Mouse (Mus musculus) testis, postnatal 14 days (tissue): ENCODE measurements around the gene Dlgap3.

Experiments
- DNase-seq: peaks from one replicate; pipeline ENCODE4 v3.0.0; 2021; ENCODE audit warnings: low spot score

Gene Dlgap3

GRCm38 (mm10) chr4:127168914-127169345 is at the start of gene Dlgap3:
TSS of gene Dlgap3 (plus strand) at chr4:127169204.
- DNase-seq, result no peak

- DNase-seq, result no peak
These were observed 45.6 kb upstream of the Dlgap3 start, which contains the start of gene Tmem35b for GRCm38 (mm10) chr4:127123391-127123790. TSS of gene Tmem35b (plus strand) at chr4:127123691.

- no peak for DNase-seq
These were observed 44.7 kb upstream of the Dlgap3 start for GRCm38 (mm10) chr4:127124331-127124730.

- DNase-seq, result peak; percentile 87
These were observed 43.1 kb upstream of the Dlgap3 start for GRCm38 (mm10) chr4:127125834-127126463.

GRCm38 (mm10) chr4:127134687-127135086 is 34.3 kb upstream of the Dlgap3 start:
- DNase-seq, result no peak

GRCm38 (mm10) chr4:127137591-127137990 is 31.4 kb upstream of the Dlgap3 start:
- DNase-seq, result no peak

- no peak for DNase-seq
These were observed 30.5 kb upstream of the Dlgap3 start for GRCm38 (mm10) chr4:127138486-127138885.

GRCm38 (mm10) chr4:127150031-127150430 is 19.0 kb upstream of the Dlgap3 start:
- DNase-seq, result no peak

GRCm38 (mm10) chr4:127153345-127153744 is 15.7 kb upstream of the Dlgap3 start:
- DNase-seq, result no peak

GRCm38 (mm10) chr4:127155757-127156156 is 13.2 kb upstream of the Dlgap3 start:
- DNase-seq, result no peak

GRCm38 (mm10) chr4:127157746-127158145 is 11.3 kb upstream of the Dlgap3 start:
- DNase-seq, result no peak

- DNase-seq, result no peak
These were observed 5.1 kb upstream of the Dlgap3 start for GRCm38 (mm10) chr4:127163926-127164325.

- DNase-seq, result no peak
These were observed 1.9 kb upstream of the Dlgap3 start for GRCm38 (mm10) chr4:127167096-127167495.

GRCm38 (mm10) chr4:127167731-127168130 is 1.3 kb upstream of the Dlgap3 start:
- no peak for DNase-seq

GRCm38 (mm10) chr4:127168211-127168913 is 642 bp upstream of the Dlgap3 start:
- peak; percentile 38 for DNase-seq

- DNase-seq, result no peak
These were observed 580 bp downstream of the Dlgap3 start for GRCm38 (mm10) chr4:127169346-127170221.

GRCm38 (mm10) chr4:127170866-127171265 is 1.9 kb downstream of the Dlgap3 start:
- DNase-seq, result no peak

- DNase-seq, result no peak
These were observed 2.4 kb downstream of the Dlgap3 start for GRCm38 (mm10) chr4:127171341-127171905.

GRCm38 (mm10) chr4:127172119-127172518 is 3.1 kb downstream of the Dlgap3 start:
- no peak for DNase-seq

- no peak for DNase-seq
These were observed 3.6 kb downstream of the Dlgap3 start for GRCm38 (mm10) chr4:127172614-127173013.

GRCm38 (mm10) chr4:127173461-127173860 is 4.5 kb downstream of the Dlgap3 start:
- DNase-seq, result peak; percentile 58
